Mouse (Mus musculus): ENCODE data around the gene Rpp25.
A peak's percentile ranks its signal among the peaks of the same experiment; 100 is the strongest.

Gene Rpp25

DNA sequence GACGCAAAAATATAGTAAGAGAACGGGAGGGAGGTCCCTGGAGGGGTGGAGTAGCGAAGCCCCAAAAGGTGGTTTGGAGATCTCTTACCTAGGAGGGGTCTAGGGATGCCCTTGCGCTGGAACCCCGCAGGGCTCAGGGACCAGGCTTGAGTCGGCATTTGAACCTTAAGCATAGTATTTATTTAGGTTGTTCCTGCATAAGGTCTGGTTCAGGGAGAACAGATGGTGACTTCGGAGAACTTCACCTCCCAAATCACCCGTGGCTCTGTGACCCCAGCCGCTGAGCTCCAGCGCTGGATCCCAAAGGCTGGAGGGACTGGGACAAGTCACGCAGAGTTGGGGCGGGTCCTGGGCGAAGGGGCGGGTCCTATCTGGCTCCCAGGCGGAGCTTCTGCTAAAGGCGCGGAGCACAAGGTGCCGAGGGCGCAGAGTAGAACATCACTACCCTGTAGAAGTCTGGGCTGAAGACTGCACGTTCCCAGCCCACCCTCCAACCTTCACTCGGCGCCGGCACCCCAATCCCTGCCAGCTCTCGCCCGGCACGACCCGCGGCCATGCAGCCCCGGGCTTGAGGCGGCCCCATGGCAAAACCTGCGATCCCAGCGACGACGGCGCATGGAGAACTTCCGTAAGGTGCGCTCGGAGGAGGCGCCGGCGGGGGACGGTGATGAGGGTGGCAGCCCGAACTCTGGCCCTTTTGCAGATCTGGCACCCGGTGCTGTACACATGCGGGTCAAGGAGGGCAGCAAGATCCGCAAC is at the start of gene Rpp25:
TSS of gene Rpp25 (plus strand) at position 405 of the 759 bp plus-strand sequence.
- DNase-seq (ENCODE audit: low spot score in 2 of 2) = peak in 1 of 2 experiments; percentile 15

DNA sequence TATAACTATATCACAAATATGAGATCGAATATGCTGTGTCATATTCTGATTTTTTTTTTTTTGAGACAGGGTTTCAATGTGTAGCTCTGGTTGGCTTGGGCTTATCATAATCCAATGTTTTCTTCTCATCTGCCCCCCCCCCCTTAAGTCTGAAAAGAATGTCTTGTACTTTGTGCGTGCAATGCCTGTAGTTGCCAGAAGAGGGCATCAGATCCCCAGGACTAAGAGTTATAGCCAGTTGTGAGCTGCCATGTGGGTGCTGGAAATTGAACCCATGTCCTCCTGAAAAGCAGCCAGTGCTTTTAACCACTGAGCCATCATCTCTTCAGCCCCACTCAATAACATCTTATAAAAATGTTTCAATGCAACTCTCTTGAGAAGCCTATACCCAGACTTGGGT is 44.1 kb upstream of the Rpp25 start:
- no peak for DNase-seq (ENCODE audit: low spot score in 2 of 2)

DNA sequence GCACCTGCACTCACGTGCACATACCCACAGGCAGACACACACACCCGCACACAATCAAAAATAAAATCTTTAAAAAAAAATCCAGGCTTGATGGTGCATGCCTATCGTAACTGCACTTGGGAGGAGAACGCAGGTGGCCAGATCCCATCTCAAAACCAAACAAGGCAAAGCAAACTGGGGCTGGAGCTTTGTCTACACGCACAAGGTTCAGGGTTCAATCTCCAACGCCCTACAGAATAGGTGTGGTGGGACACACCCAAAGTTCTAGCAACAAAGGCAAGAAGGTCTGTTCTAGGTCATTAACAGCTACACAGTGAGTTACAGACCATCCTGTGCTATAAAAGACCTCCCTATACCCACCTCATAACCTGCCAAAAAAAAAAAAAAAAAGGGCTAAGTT is 41.0 kb upstream of the Rpp25 start:
- DNase-seq (ENCODE audit: low spot score in 2 of 2) = no peak

DNA sequence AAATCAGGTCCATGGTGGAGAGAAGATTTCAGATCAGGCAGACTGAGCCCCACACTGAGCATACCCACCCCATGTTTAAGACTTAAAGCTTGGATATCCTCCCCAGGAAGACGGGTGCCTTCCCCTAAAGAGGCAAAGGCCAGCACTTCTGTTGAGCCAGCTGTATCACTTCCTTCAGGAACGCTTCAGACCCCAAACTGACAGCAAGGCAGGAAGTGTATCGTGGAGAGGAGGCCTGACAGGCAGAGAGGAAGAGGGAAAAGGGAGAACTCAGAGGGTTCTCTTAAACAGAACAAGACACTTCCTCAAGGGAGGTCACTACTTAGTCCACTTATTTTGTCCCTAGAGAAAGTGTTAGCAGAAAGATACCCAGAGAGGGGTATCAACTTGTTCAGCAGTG is 37.7 kb upstream of the Rpp25 start:
- no peak for DNase-seq (ENCODE audit: low spot score in 2 of 2)

DNA sequence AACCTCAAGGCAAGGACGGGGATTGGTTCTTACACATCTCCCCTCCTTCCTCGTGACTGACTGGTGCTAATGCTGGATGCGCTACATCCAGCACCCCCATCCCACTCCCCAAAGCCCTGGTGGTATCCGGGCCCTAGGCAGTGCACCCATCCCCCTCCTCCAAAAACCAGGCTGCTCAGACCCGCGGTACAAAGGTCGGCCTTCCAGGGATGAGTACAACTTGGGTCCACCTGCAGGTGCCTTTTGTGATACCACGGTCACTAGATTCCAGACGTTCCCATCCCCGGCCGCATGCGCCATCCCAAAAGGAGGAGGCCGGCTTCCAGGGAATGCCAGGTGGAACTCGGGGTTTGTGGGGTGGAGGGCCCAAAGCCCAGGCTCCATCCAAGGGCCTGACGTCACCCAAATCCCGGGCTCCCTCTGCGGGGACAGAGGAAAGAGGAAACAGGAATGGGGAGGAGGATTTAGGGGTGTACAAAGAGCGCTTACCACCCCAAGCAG is 36.5 kb upstream of the Rpp25 start:
- no peak for DNase-seq (ENCODE audit: low spot score in 2 of 2)

DNA sequence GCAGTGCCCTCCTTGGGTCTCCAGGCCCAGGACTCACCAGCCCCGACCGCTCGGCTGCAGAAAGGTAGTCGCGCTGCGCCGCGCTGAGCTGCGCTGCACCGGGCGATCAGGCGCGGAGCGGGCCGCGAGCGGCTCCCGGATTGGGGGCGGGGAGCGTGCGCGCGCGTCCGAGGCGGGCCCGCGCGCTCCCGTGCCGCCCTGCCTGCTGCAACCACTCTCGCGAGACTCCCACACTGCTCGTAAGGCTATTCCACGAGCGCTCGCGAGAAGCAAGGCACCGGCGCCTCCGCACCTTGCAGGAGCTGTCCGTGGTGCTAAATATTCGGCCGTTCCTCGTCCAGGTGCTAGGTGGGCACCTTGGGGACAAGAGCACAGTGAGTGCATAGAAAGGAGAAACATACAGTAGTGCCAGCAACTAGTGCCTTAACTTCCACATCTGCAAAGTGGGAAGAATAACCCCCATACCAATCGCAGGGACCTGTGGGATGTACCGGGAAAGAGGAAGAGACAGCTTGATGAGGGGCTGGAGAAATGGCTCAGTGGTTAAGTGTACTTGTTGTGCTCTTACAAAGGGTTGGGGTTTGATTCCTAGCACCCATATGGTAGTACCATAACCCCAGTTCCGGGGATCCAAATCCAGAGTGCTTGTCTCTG is 35.8 kb upstream of the Rpp25 start, which contains the start of gene Scamp5:
TSS of gene Scamp5 (minus strand) at position 165 of the 654 bp plus-strand sequence.
- DNase-seq (ENCODE audit: low spot score in 2 of 2) = peak; percentile 12 to 70

DNA sequence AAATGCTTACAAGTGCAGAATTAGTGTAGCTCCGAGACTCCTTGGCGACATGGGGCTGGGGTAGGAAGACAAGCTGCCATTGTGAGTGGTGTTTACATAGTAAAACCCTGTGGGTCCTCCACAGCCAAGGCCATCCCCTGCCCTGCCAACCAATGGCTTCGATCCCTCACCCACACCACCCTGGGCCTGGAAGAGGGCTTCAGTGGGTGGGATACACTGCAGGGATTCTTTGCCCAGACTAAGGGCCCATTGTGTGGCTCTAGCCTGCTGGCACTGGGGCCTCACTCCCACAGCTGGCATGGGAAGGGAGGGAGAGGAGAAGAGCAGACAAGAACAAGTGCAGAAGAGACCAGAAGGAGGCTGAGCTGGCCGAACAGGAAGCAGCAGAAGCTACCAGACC is 34.9 kb upstream of the Rpp25 start:
- no peak for DNase-seq (ENCODE audit: low spot score in 2 of 2)

DNA sequence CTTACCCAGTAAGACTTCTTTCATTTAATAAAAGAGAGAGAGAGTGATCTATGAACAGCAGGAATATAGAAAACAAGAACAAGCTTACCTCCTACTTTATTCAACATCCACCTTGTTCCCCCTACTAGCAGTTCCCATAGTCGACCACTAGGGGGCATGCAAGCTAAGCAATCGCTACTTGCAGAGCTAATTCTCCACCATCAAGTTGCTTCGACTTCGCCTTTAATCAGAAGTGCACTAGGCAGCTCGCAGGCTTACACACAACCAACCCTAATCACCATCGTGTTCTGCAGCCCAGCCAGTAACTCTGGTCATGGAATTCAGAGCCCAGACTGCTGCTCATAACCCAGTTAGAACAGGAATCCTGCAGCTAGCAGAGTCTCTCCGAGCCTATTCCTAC is 18.1 kb upstream of the Rpp25 start:
- DNase-seq (ENCODE audit: low spot score in 2 of 2) = peak; percentile 57 to 79

DNA sequence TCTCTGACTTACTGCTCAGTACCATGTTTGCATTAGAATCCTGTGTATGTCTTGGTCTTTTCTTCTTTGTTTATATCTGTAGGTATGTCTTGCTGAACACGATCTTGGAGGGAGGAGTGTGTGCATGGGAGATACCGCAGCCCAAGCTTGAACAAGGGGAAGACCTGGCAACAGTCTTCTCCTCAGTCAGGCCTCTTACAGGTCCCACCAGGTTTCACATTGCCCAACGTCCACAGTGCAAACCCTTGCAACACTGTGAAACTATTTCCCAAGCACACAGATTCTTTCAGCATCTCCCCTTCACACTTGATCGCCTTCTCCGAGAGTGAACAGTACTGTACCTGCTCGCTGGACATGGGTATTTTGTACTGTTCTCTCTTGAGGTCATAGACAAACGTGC is 16.0 kb upstream of the Rpp25 start:
- no peak for DNase-seq (ENCODE audit: low spot score in 2 of 2)

DNA sequence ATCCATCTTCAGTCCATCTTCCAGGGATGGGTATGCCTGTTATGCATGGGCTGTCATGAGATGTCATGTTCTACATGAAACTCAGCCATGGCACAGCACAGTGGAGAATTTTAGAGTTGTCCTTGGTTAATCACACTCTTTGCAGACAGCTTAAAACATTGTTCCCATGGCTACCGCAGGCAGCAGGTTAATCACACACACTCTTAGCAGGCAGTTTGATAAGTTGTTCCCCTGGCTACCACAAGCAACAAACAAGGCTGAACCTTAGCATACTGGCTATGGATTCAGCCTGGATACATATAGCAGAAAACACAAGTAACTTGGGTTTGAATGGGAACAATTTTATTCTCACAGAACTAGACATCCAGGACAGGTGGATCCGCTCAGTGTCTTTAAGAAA is 10.3 kb upstream of the Rpp25 start:
- DNase-seq (ENCODE audit: low spot score in 2 of 2) = no peak

DNA sequence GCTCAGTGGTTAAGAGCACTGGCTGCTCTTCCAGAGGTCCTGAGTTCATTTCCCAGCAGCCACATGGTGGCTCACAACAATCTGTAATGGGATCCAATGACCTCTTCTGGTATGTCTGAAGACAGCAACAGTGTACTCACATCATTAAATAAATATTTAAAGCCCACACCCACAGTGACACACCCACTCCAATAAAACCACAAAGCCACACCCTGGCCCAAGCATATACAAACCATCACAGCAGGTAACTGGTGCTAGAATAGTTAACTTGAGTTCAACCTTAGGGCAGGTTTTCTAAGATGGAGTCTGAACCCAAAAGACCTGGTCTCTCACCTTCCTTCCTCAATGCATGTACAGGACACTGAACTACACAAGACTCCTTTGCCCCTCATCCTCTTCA is 8.9 kb upstream of the Rpp25 start:
- DNase-seq (ENCODE audit: low spot score in 2 of 2) = no peak

DNA sequence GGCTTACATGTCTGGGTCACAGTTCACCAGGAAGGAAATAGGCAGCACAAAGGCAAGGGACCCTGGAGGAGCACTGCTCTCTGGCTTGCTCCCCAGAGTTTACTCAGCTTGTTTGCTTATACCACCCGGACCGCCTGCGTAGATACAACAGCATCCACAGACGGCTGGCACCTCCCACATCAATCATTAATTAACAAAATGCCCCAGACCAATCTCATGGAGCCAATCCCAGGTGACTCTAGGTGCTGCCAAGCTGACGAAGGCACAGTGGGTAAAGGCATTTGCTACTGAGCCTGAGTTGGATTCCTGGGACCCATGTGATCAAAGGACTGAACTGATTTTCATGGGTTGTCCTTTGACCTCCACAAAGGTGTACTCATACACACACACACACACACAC is 6.6 kb upstream of the Rpp25 start:
- no peak for DNase-seq (ENCODE audit: low spot score in 2 of 2)

DNA sequence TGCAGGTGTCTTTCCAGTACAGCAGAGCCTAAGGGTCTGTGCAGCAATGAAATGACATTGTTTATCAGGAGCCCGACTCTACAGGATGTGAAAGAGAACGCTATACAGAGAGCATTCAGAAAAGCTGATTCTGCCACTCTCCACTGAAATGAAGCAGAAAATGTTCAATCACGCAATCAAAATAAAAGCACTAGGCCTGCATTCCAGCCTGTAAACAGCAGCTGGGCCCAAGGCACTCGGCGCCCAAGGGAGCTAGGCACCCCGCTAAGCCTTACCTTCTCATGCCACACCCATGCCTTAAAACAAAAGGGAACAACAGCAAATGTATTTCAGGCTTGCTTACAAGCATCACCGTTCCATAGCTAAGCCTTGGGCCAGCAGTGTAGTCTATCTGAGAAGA is 5.3 kb upstream of the Rpp25 start:
- no peak for DNase-seq (ENCODE audit: low spot score in 2 of 2)

DNA sequence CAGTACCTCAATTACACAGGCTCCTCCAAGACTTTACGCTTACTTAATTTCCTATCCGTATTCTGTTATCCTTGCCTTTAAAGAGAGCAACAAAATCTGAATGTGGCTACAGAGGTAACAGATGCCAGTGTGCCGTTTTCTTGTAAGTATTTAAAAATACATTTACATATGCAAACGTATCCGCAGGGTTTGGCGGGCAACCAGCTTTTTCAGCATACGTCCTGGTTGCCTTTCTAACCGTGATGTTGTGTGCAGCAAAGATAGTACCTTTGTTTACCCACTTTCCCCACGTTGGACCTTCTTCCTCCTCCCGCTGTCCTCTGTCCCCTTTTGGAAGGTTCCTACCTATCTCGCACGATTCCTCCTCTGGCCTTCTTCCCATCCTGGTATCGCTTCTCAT is 2.4 kb upstream of the Rpp25 start:
- DNase-seq (ENCODE audit: low spot score in 2 of 2) = no peak

DNA sequence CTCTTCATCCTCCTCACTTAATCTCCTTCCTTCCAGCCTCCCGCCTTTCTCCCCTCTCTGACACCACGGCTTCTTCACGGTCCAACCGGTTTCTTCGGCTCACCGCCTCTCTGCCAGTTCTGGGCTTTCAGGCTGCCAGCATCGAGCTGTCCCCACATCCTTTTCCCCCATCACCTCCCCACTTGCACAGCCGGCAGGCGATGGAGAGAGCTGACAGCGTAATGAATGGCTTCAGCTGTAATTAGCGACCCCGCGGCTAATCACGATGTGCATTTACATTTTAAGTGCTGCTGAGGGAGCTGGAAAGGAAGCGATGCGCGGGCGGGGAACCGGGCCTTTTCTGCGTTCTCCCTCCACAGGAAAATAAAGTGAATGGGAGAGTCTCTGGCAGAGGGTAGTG is 2.0 kb upstream of the Rpp25 start:
- DNase-seq (ENCODE audit: low spot score in 2 of 2) = no peak

DNA sequence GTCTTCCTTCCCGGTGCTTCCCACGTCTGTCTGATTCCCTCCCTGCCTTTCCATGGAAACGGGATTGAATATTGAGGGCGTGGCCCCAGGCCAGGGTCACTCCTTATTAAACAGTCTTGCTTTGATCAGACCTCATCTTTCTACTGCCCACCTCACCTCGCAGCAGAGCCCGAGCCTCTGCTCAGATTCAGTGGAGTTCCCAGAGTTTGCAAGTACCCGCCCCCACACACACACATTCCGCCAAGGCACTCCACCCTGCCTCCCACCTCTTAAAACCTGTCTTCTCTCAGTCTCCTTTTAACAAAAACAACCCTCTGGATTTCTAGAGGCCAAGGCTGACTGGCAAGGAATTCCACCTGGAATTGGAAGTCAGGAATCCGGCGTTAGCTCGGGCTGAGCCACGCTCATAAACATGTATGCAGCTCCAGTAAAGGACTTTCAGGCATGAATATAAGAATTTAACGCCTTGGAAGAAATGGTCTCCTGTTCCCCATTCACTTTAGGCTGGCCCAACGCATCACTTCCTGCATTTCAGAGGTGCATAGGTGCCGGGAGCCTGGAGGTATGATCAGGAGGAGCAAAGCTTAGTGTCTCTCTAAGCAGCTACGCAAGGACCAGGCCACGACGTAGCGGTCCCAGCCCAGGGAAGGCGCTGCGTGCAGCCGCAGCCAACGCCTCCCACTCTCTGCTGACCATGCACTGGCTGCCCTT is 760 bp upstream of the Rpp25 start:
- no peak for DNase-seq (ENCODE audit: low spot score in 2 of 2)

DNA sequence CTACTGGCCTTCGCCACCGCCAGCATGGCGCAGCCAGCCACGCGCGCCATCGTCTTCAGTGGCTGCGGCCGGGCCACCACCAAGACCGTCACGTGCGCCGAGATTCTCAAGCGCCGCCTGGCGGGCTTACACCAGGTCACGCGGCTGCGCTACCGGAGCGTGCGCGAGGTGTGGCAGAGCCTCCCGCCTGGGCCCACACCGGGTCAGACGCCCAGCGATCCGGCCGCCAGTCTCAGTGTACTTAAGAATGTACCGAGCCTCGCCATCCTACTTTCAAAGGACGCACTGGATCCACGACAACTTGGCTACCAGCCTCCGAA is 515 bp downstream of the Rpp25 start:
- DNase-seq (ENCODE audit: low spot score in 2 of 2) = peak; percentile 25 to 65

DNA sequence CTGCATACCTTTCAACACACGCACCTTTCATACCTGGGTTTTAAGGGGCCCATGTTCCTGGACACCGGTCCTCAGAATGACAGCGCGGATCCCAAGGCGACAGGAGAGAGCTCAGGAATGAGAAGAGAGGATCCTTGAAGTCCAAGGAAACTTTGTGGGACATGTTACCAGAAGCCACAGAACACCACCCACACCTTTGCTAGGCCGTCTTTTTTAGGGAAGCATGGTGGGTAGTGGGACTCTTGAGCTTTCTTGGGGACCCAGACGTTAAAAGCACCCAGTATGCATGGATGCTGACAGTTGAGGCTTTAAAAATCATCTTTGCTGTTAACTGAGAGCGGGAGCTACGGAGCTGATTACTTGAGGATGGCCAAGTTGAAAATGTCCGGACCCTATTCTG is 1.1 kb downstream of the Rpp25 start:
- no peak for DNase-seq (ENCODE audit: low spot score in 2 of 2)

DNA sequence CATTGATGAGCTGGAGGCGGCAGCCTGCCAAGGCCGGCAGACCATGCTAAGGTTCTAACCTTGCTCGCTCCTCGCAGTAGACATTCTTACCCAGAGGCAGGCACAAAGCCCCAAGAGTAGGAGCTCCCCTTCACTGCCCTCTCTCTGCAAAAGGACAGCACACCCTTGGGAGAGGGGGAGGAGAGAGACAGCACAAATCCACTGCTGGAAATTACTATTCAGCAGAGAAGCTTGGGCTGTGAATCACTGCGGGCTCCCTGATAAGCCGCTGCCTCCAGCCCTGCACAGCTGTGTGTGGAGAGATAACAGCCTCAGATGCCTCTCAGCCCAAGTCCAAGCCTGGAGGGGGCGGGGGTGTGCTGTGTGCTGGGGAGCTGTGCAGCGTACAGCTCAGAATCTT is 1.9 kb downstream of the Rpp25 start:
- DNase-seq (ENCODE audit: low spot score in 2 of 2) = no peak

DNA sequence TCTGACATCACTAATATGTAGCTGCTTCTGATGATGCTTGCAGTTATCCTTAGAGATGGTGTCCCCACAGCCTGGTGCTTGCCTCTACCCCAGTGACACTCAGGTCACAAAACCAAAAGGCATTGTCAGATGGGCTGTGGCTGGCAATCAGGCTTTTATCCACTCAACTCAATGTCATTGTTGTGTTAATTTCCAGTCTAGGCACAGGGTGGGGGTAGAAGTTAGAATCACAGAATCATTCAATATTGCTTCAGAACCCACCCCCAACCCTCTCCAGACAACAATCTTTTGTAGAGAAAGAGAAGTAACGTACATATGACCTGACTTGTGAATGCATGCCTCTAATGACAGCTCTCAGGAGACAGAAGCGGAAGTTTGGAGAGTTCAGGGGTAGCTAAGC is 6.8 kb downstream of the Rpp25 start:
- no peak for DNase-seq (ENCODE audit: low spot score in 2 of 2)

DNA sequence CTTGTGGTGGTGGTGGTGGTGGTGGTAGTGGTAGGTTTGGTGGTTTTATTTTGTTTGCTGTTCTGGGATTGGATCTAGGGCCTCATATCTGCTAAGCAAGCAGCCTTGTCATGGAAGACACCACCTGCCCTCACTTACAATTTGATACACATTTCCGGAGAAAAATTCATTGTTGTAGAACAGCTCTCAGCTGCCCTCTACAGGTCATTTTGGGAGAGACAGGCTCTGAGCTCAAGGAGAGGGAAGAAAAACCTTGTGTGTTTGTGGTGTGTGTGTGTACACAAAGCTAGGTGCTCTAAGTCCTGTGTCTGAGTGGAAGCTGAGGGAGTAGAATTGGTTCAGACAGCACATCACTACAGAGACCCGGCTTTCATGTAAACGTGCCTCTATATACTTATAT is 13.3 kb downstream of the Rpp25 start:
- peak; percentile 54 to 65 for DNase-seq (ENCODE audit: low spot score in 2 of 2)

DNA sequence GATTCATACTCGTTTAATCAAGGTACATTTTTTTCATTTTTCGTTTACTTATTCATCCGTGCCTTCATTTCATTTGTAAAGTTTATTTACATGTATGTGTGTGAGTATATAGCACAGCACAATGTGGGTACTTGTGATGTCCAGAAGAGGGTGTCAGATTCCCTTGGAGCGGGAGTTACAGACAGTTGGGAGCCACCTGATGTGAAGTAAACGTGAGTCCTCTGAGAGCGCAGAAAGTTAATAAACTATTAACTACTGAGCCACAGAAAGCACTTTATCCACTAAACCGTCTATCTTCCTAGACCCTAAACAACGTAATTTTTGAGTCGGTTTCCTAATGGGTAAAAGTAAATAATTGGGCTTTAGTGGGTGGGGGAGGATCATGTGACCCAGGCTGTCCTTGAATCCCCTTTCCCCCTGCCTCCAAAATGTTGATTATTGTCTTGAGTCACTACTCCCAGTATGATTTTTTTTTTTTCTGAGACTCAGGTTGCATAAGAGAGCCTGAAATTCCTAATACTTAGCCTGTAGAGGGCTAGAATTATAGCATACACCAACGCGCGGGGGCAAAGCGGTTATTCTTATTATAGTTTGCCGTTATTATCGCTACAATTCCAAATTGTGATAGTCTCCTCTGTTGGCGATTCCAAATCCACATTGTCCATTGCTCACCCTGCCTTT is 16.7 kb downstream of the Rpp25 start:
- DNase-seq (ENCODE audit: low spot score in 2 of 2) = no peak
